Mouse (Mus musculus) spleen, adult 18-20 months (tissue): ENCODE measurements around the gene Tmem265.
A peak's percentile ranks its signal among the peaks of the same experiment; 100 is the strongest.

Experiments
- DNase-seq, 2 experiments: peaks; one replicate each; pipeline ENCODE4 v3.0.0; 2022; ENCODE audit warnings: mixed read lengths in 2 of 2

Tmem265 gene

GRCm38 (mm10) chr7:127588901-127589300 lies 27.7 kb downstream of the Tmem265 start:
- DNase-seq = no peak

GRCm38 (mm10) chr7:127589637-127590036 lies 28.4 kb downstream of the Tmem265 start:
- no peak for DNase-seq

GRCm38 (mm10) chr7:127591108-127591507 lies 29.9 kb downstream of the Tmem265 start:
- no peak for DNase-seq

GRCm38 (mm10) chr7:127592575-127592974 lies 31.4 kb downstream of the Tmem265 start:
- no peak for DNase-seq

- DNase-seq = no peak
These were observed 35.6 kb downstream of the Tmem265 start for GRCm38 (mm10) chr7:127596747-127597146.

- DNase-seq = no peak
These were observed 39.4 kb downstream of the Tmem265 start for GRCm38 (mm10) chr7:127600612-127601011.

GRCm38 (mm10) chr7:127601735-127602134 lies 40.5 kb downstream of the Tmem265 start:
- DNase-seq = no peak

- no peak for DNase-seq
These were observed 41.7 kb downstream of the Tmem265 start for GRCm38 (mm10) chr7:127602903-127603302.

GRCm38 (mm10) chr7:127604256-127604655 lies 43.1 kb downstream of the Tmem265 start:
- DNase-seq = no peak

GRCm38 (mm10) chr7:127607150-127607549 lies 46.0 kb downstream of the Tmem265 start:
- DNase-seq = no peak

GRCm38 (mm10) chr7:127611011-127611410 lies 49.8 kb downstream of the Tmem265 start:
- no peak for DNase-seq

- DNase-seq = no peak
These were observed 50.4 kb downstream of the Tmem265 start for GRCm38 (mm10) chr7:127611561-127611960.

- no peak for DNase-seq
These were observed 52.3 kb downstream of the Tmem265 start for GRCm38 (mm10) chr7:127613501-127613900.

- no peak for DNase-seq
These were observed 52.9 kb downstream of the Tmem265 start for GRCm38 (mm10) chr7:127614091-127614490.

GRCm38 (mm10) chr7:127614511-127614890 lies 53.3 kb downstream of the Tmem265 start:
- DNase-seq = no peak

GRCm38 (mm10) chr7:127614891-127615843 lies 54.0 kb downstream of the Tmem265 start, which contains the start of gene Zfp629:
Gene Zfp629, minus strand, starts transcription at chr7:127615797.
- DNase-seq = peak in 1 of 2 experiments; percentile 37

- no peak for DNase-seq
These were observed 55.1 kb downstream of the Tmem265 start for GRCm38 (mm10) chr7:127616336-127616735.
